Mouse (Mus musculus) lung, adult 2 months (tissue): ENCODE data around the gene Lcn2. TPM values are rescaled to one million over a fixed set of nuclear protein-coding genes. Genes with fewer than 3 reads are reported as not detected.
A peak's percentile ranks its signal among the peaks of the same experiment; 100 is the strongest.

ENCODE experiments used
- DNase-seq: peaks from one replicate; pipeline ENCODE4 v3.0.0; 2022
- H3K4me1 ChIP-seq: fragments of 200-500 bp; 2 replicates; pipeline ENCODE4 v1.6.1; 2011; ENCODE audit warnings: low read length; ENCODE audit not compliant: control insufficient read depth, insufficient read depth
- H3K4me3 ChIP-seq: fragments of 200-500 bp; replicated peaks from 2 replicates; pipeline ENCODE3; 2011; ENCODE audit warnings: low read depth, mild to moderate bottlenecking, control low read depth, low read length; ENCODE audit errors: extremely low read depth
- CTCF ChIP-seq: fragments of 200-500 bp; IDR thresholded peaks from 2 replicates; pipeline ENCODE4 v1.5.1; 2011; ENCODE audit warnings: mild to moderate bottlenecking, low read length, control low read depth; ENCODE audit not compliant: insufficient read depth
- POLR2A ChIP-seq: fragments of 200-500 bp; IDR thresholded peaks from 2 replicates; pipeline ENCODE4 v1.6.1; 2011; ENCODE audit warnings: low read depth, mild to moderate bottlenecking, control low read depth, low read length, borderline replicate concordance; ENCODE audit errors: extremely low read depth
- WGBS: fragments of 180-500 bp; shearing (Covaris S2); methylation state at CpG from one replicate; pipeline ENCODE4 v1.1.7; 2018; 5-methylcytosine and 5-hydroxymethylcytosine counted together
- polyA plus RNA-seq: library from polyadenylated mRNA; depleted of rRNA; stranded (reverse); fragments of >200 nt; gene quantifications from 2 replicates; pipeline ENCODE4 v1.2.3, GENCODE M21; 2012

Lcn2 gene
- polyA plus RNA-seq, 1 experiment = 193 TPM

- no peak for DNase-seq
- no peak overlapping the region for H3K4me3 ChIP-seq
- TF ChIP-seq CTCF = no peak
- TF ChIP-seq POLR2A = no peak
- H3K4me1 ChIP-seq = peaks cover 4% of the 10 kb centered on the region
- 81% methylated on average over 2 of the region's 2 CpGs for WGBS
These were observed 28.5 kb upstream of the Lcn2 start for GRCm38 (mm10) chr2:32416556-32416955.

GRCm38 (mm10) chr2:32415801-32416200 is 27.7 kb upstream of the Lcn2 start:
- WGBS = 92% methylated on average over 12 of the region's 12 CpGs
- no peak overlapping the region for H3K4me3 ChIP-seq
- DNase-seq = no peak
- TF ChIP-seq POLR2A = no peak
- no peak for TF ChIP-seq CTCF
- H3K4me1 ChIP-seq = peaks cover 2% of the 10 kb centered on the region; the same call in 1 of the 2 replicates

- Histone ChIP-seq H3K4me3 (no peak overlapping the region), H3K4me1 (no peaks in the 10 kb centered on the region)
- no peak for TF ChIP-seq POLR2A
- no peak for TF ChIP-seq CTCF
- 45% methylated on average over 5 of the region's 5 CpGs for WGBS
- no peak for DNase-seq
These were observed 25.9 kb upstream of the Lcn2 start for GRCm38 (mm10) chr2:32413936-32414335.

GRCm38 (mm10) chr2:32412742-32413531 is 24.9 kb upstream of the Lcn2 start:
- no peak for DNase-seq
- 93% methylated on average over 6 of the region's 6 CpGs for WGBS
- Histone ChIP-seq H3K4me3 (no peak overlapping the region), H3K4me1 (no peaks in the 10 kb centered on the region)
- TF ChIP-seq POLR2A = no peak
- no peak for TF ChIP-seq CTCF

GRCm38 (mm10) chr2:32411407-32411806 is 23.4 kb upstream of the Lcn2 start:
- no peak overlapping the region for H3K4me3 ChIP-seq
- TF ChIP-seq CTCF (no peak), POLR2A (no peak)
- DNase-seq = no peak
- WGBS = 80% methylated on average over 7 of the region's 7 CpGs
- no peaks in the 10 kb centered on the region for H3K4me1 ChIP-seq

- TF ChIP-seq POLR2A (no peak), CTCF (no peak)
- H3K4me3 ChIP-seq = no peak overlapping the region
- DNase-seq = no peak
- WGBS = 71% methylated on average over 25 of the region's 25 CpGs
- no peaks in the 10 kb centered on the region for H3K4me1 ChIP-seq
These were observed 20.7 kb upstream of the Lcn2 start for GRCm38 (mm10) chr2:32408429-32409424.

- no peaks in the 10 kb centered on the region for H3K4me1 ChIP-seq
- 80% methylated on average over 7 of the region's 7 CpGs for WGBS
- DNase-seq = no peak
- no peak for TF ChIP-seq CTCF
- no peak for TF ChIP-seq POLR2A
- no peak overlapping the region for H3K4me3 ChIP-seq
These were observed 19.2 kb upstream of the Lcn2 start for GRCm38 (mm10) chr2:32407144-32407824.

- TF ChIP-seq CTCF (peak; percentile 100), POLR2A (no peak)
- WGBS = 11% methylated on average over 2 of the region's 2 CpGs
These were observed 16.6 kb upstream of the Lcn2 start for GRCm38 (mm10) chr2:32404663-32405062.

GRCm38 (mm10) chr2:32396695-32397094 is 8.6 kb upstream of the Lcn2 start:
- H3K4me1 ChIP-seq = peaks cover 5% of the 10 kb centered on the region
- H3K4me3 ChIP-seq = peak overlapping the region; percentile 63
- no peak for DNase-seq
- under 1% methylated on average over 15 of the region's 15 CpGs for whole genome bisulfite sequencing
- TF ChIP-seq POLR2A = no peak
- no peak for TF ChIP-seq CTCF

More at GRCm38 (mm10) chr2:32404663-32405062, 16.6 kb upstream of the Lcn2 start:
- Histone ChIP-seq H3K4me3 (no peak overlapping the region), H3K4me1 (no peaks in the 10 kb centered on the region)
- peak; percentile 92 for DNase-seq
